Mouse (Mus musculus): ENCODE results near the gene Fam50a. TPM values are rescaled to one million over a fixed set of nuclear protein-coding genes. Genes with fewer than 3 reads are reported as not detected.

Gene Fam50a
- polyA plus RNA-seq, 1 experiment from 2014 or later, result 66.6 TPM

DNA sequence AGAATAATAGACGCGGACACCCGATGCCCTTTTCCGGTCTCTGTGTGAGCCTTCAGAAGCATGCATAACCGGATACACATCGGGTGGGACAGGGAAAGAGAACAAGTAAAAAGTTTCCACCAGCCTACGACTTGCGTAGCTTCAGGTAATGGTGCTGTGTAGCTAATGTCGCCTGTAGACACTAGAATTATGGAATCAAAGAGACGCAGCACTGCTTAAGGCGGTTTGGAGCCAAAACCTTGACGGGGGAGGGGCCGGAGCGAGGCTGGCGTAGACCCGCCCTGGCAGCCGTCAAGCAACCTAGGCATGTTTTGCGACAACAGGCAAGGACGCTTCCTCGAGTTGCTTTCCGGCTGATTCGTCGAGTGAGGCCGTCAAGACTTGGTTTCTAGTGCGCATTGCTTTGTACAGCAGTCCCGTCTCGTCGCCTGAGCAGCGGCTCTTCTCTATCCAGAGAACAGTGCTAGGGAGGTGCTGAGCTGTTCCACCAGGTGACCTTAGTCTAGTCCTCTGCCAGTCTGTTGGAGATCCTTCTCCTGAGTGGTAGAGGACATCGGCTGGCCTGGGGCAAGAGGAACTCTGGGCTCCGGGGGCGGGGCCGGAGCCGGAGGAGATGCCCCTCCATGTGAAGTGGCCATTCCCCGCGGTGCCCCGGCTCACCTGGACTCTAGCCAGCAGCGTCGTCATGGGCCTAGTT is 30.3 kb upstream of the Fam50a start:
- ATAC-seq (ENCODE audit: insufficient number of reproducible peaks, low FRiP score, low TSS enrichment, low read depth), result peak; percentile 76
- H3K36me3 ChIP-seq, result no peaks in the 10 kb centered on the region
- no peaks in the 10 kb centered on the region for H3K9me3 ChIP-seq (replicated peaks)
- no peaks in the 10 kb centered on the region for H3K27me3 ChIP-seq
- peak overlapping the region; percentile 59 for H3K4me3 ChIP-seq (replicated peaks)
- H3K9ac ChIP-seq, result peak overlapping the region; percentile 57
- peaks cover 7% of the 10 kb centered on the region; the same call in 1 of the 2 replicates for H3K4me1 ChIP-seq
- 20% methylated on average over 39 of the region's 39 CpGs for WGBS
- peak overlapping the region; percentile 62 for H3K4me2 ChIP-seq (replicated peaks)
- peak overlapping the region; percentile 91 for H3K27ac ChIP-seq (replicated peaks)

DNA sequence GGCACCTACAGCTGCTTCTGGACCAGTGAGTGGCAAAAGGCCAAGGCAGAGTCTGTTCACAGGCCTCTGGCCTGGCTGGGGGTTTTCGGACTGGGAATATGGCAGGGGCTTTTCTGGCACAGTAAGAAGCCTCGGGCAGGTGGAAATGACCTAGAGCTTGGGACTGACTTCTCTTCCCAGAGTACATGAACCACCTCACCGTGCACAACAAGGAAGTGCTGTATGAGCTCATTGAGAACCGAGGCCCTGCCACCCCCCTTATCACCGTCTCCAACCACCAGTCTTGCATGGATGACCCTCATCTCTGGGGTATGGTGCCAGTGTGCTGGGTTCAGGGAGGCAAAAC is 29.8 kb upstream of the Fam50a start:
- peak overlapping the region; percentile 91 for H3K27ac ChIP-seq (replicated peaks)
- no peak for ATAC-seq (ENCODE audit: insufficient number of reproducible peaks, low FRiP score, low TSS enrichment, low read depth)
- H3K36me3 ChIP-seq, result 0 out of 2 replicates have a peak, but pooled peaks cover 3% of the 10 kb centered on the region
- peaks cover 7% of the 10 kb centered on the region; the same call in 1 of the 2 replicates for H3K4me1 ChIP-seq
- H3K9me3 ChIP-seq (replicated peaks), result no peaks in the 10 kb centered on the region
- WGBS, result 35% methylated on average over 5 of the region's 5 CpGs
- peak overlapping the region; percentile 62 for H3K4me2 ChIP-seq (replicated peaks)
- H3K9ac ChIP-seq, result peak overlapping the region; percentile 57
- no peaks in the 10 kb centered on the region for H3K27me3 ChIP-seq
- H3K4me3 ChIP-seq (replicated peaks), result peak overlapping the region; percentile 59

DNA sequence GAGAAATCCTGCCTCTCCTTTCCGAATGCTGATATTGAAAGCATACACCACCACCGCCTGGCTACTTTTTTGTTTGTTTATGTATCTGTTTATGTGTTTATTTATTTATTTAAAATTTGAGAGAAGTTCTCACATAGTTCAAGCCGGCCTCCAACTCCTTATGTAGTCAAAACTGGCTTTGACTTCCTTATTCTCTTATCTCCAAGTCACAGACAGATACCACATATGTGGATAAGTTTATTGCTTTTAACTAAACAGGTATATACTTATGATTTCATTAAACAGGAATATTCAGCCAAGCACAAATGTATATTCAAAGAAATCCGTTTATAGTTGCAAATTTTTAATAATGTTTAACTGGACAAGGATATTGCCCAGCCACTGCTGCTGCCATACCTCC is 19.4 kb upstream of the Fam50a start:
- no peak overlapping the region for H3K4me2 ChIP-seq (replicated peaks)
- no peaks in the 10 kb centered on the region for H3K27me3 ChIP-seq
- no peak overlapping the region for H3K27ac ChIP-seq (replicated peaks)
- H3K36me3 ChIP-seq, result no peaks in the 10 kb centered on the region
- no peak for ATAC-seq (ENCODE audit: insufficient number of reproducible peaks, low FRiP score, low TSS enrichment, low read depth)
- H3K4me3 ChIP-seq (replicated peaks), result no peak overlapping the region
- H3K9me3 ChIP-seq (replicated peaks), result no peaks in the 10 kb centered on the region
- H3K9ac ChIP-seq, result no peak overlapping the region
- H3K4me1 ChIP-seq, result no peaks in the 10 kb centered on the region
- 83% methylated on average over 4 of the region's 4 CpGs for WGBS

DNA sequence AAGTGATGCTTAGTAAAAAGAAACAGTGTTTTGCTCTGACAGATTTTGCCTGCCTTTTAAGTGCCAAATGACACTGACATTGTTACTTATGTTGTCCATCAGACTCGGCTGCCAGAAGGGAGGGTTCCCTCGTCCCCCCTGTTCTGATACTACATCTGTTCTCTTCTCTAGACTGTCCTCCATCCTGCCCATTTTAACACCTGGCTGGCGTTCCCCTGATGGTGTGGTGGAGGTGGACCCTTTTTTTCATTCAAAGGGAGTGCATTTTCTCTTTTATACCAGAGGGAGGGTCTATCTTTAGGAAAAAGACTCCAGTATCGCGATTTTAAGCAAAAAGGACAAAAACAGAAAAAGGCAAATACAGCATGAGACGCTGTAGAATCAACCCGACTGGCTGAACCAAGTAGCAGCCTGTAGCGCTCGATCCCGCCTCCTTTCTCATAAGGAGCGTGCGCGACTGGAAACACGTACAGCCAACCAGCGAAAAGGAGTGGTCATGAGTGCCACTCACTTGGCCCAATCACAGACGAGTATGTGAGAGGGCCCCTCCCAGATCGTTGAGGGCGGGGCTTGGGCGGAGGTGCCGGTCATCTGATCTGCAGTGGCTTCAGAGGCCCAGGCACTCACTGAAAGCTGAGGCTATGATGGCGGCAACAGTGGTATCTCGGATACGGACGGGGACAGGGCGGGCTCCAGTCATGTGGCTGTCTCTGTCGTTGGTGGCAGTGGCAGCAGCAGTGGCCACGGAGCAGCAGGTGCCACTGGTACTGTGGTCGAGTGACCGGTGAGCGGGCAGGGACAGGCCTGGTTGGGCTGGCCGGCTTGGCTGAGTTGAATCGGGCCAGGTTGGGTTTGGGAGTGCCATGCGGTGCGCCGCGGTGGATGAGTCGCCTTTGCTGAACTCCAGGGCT is 16.0 kb upstream of the Fam50a start, which contains the start of gene Atp6ap1:
Atp6ap1 (plus strand) TSS at position 560 of the 911 bp plus-strand sequence.
- Histone ChIP-seq H3K27ac (replicated peaks) (peak within 1 kb of the TSS; percentile 68), H3K27me3 (no peaks in the 10 kb centered on the region), H3K9me3 (replicated peaks) (no peaks in the 10 kb centered on the region), H3K9ac (peak within 1 kb of the TSS; percentile 54), H3K4me3 (replicated peaks) (peak within 1 kb of the TSS; percentile 63), H3K4me2 (replicated peaks) (peak within 1 kb of the TSS; percentile 53), H3K36me3 (peaks cover 1% of the 10 kb centered on the region; the same call in 1 of the 2 replicates), H3K4me1 (no peaks in the 10 kb centered on the region)
- WGBS, result 17% methylated on average over 37 of the region's 37 CpGs
- ATAC-seq (ENCODE audit: insufficient number of reproducible peaks, low FRiP score, low TSS enrichment, low read depth), result peak; percentile 98

DNA sequence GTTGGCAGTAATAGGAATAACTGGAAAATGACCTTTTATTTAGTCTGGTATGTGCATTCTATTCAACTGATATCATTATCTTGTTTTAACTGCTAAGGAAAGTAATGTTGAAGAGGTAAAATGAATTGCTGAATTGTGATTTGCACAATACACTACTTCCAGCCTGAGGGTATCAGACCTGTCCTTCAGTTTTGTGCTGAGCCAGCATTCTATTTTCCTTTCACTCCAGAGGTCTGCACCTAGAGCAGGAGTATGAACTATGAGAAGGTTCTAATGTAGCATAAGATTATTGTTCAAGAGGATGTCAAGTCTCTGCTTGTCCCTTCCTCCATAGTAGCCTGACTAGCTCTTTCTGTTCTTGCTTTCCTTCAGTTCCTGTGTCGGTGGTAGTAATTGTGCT is 14.5 kb upstream of the Fam50a start:
- Histone ChIP-seq H3K36me3 (peaks cover 13% of the 10 kb centered on the region; the same call in 1 of the 2 replicates), H3K4me2 (replicated peaks) (no peak overlapping the region), H3K4me1 (no peaks in the 10 kb centered on the region), H3K9me3 (replicated peaks) (no peaks in the 10 kb centered on the region), H3K4me3 (replicated peaks) (no peak overlapping the region), H3K27ac (replicated peaks) (no peak overlapping the region), H3K27me3 (no peaks in the 10 kb centered on the region), H3K9ac (no peak overlapping the region)
- WGBS, result 72% methylated on average over 1 of the region's 1 CpGs
- ATAC-seq (ENCODE audit: insufficient number of reproducible peaks, low FRiP score, low TSS enrichment, low read depth), result no peak

DNA sequence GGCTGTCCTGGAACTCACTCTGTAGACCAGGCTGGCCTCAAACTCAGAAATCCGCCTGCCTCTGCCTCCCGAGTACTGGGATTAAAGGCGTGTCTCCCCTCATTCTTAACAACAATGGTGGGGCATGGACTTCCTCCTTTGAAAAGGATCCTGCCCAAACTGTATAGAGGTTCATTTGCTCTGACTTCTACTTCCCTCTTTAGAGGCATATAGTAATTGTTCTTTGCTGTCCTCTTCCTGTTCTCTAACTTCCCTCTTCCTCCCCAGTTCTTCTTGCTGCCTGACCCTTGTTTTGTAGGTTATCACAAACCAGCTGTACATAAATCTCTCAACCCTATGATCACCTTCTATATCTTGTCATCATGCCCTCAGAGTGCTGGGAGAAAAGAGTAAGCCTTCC is 13.1 kb upstream of the Fam50a start:
- 77% methylated on average over 3 of the region's 3 CpGs for WGBS
- ATAC-seq (ENCODE audit: insufficient number of reproducible peaks, low FRiP score, low TSS enrichment, low read depth), result no peak

DNA sequence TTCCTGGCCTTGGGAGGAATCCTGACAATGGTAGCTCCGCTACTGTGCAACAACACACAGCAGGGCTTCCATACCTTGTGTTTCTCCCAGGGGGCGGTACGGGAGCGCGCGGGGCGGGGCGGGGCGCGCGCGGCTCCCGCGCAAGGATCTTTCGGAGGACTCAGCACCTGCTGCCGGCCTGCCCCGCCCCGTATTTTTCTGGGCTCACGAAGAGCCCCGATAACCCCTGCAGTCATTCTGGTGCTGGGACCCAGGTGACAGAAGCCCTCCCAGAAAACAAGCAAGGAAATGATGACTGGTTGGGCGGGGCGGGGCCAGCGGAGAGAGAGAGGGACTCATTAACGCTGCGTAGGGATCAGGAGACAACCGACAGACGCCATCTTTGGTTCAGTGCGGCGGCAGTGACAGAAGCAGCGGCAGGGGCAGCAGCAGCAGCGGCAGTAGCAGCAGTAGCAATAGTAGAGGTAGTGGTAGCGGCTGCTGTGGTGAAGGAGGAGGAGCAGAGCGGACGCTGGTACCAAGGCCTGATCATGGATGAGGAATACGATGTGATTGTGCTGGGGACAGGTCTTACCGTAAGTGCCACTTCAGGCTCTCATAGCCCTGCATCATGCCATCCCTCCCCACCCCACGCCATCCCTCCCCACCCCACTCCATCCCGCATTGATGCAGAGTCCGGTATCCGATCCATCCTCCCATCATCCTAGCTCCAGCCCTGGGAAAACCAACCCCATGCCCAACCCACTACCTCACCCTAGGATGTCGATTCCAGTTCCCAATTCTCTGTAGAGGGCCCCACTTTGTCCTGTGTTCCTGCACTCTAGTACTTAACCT is 7.7 kb upstream of the Fam50a start, which contains the start of gene Gdi1:
Gdi1 (plus strand) TSS at position 132 of the 834 bp plus-strand sequence.
- Histone ChIP-seq H3K27me3 (no peaks in the 10 kb centered on the region), H3K4me3 (replicated peaks) (peak within 1 kb of the TSS; percentile 56), H3K9ac (peak within 1 kb of the TSS; percentile 52), H3K4me2 (replicated peaks) (peak within 1 kb of the TSS; percentile 53), H3K9me3 (replicated peaks) (no peaks in the 10 kb centered on the region), H3K36me3 (peaks cover 31% of the 10 kb centered on the region; the same call in 1 of the 2 replicates), H3K4me1 (peaks cover 2% of the 10 kb centered on the region; the same call in 1 of the 2 replicates), H3K27ac (replicated peaks) (peak within 1 kb of the TSS; percentile 90)
- peak; percentile 83 for ATAC-seq (ENCODE audit: insufficient number of reproducible peaks, low FRiP score, low TSS enrichment, low read depth)
- WGBS, result 8% methylated on average over 40 of the region's 41 CpGs

More for the DNA sequence above, 13.1 kb upstream of the Fam50a start:
- H3K9ac ChIP-seq, result no peak overlapping the region
- no peaks in the 10 kb centered on the region for H3K4me1 ChIP-seq
- no peak overlapping the region for H3K4me3 ChIP-seq (replicated peaks)
- no peak overlapping the region for H3K27ac ChIP-seq (replicated peaks)
- H3K9me3 ChIP-seq (replicated peaks), result no peaks in the 10 kb centered on the region
- H3K27me3 ChIP-seq, result no peaks in the 10 kb centered on the region
- no peak overlapping the region for H3K4me2 ChIP-seq (replicated peaks)
- peaks cover 17% of the 10 kb centered on the region; the same call in 1 of the 2 replicates for H3K36me3 ChIP-seq

DNA sequence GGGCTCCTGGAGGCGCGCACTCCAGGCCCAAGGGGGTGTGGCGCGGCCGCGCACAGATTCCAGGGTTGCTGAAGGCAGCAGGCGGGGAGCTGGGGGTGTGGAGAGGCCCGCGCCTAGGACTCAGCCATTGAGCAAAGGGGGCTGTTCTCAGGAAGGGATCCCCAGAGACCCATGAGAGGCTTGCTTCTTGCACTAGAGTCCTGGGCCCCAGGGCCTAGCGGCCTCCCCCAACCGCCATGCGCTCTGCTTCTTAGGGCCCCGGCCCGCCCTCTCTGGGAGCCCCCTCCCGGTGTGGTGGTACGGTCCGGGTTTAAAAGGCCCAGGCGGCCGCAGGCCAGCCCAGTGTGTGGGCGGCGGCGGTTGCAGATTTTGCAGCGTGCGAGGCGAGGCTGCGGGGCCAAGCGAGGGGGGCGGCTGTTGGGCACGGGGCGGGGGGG is 15.9 kb downstream of the Fam50a start, which contains the start of gene Plxna3:
Plxna3 (plus strand) TSS at position 342 of the 437 bp plus-strand sequence.
- Histone ChIP-seq H3K4me2 (replicated peaks) (peak within 1 kb of the TSS; percentile 56), H3K4me1 (peaks cover 14% of the 10 kb centered on the region; the same call in 1 of the 2 replicates), H3K27ac (replicated peaks) (peak within 1 kb of the TSS; percentile 82), H3K4me3 (replicated peaks) (peak within 1 kb of the TSS; percentile 50), H3K9ac (peak within 1 kb of the TSS; percentile 23; the same call in 1 of the 2 replicates), H3K27me3 (no peaks in the 10 kb centered on the region), H3K36me3 (no peaks in the 10 kb centered on the region), H3K9me3 (replicated peaks) (no peaks in the 10 kb centered on the region)
- ATAC-seq (ENCODE audit: insufficient number of reproducible peaks, low FRiP score, low TSS enrichment, low read depth), result peak; percentile 93
- 13% methylated on average over 20 of the region's 30 CpGs for WGBS

DNA sequence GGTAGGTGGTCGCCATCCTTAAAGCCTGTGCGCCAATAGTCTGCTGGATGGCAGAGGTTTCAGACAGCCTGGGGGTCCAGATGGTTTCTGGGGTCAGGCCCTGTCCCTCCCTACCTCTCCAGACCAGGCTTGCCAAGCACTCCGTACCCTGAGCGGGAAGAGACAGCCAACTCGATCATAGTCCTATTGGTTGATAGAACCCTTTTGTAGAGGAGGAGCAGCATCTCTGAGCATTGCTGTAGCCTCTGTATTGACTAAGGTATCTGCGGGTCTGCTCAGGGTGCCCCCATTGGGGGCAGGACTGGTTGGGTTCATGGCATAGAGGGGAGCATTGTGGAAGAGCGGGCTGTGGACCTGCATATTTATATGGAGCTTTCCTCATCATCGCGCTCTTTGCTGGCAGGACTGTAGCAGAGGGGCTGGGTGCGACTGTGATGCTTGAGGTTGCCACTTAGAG is 16.4 kb downstream of the Fam50a start:
- peaks cover 14% of the 10 kb centered on the region; the same call in 1 of the 2 replicates for H3K4me1 ChIP-seq
- WGBS, result 24% methylated on average over 10 of the region's 10 CpGs
- H3K27me3 ChIP-seq, result no peaks in the 10 kb centered on the region
- peak overlapping the region; percentile 56 for H3K4me2 ChIP-seq (replicated peaks)
- no peaks in the 10 kb centered on the region for H3K9me3 ChIP-seq (replicated peaks)
- peak overlapping the region; percentile 50 for H3K4me3 ChIP-seq (replicated peaks)
- peak overlapping the region; percentile 39 for H3K27ac ChIP-seq (replicated peaks)
- ATAC-seq (ENCODE audit: insufficient number of reproducible peaks, low FRiP score, low TSS enrichment, low read depth), result no peak
- H3K9ac ChIP-seq, result peak overlapping the region; percentile 23; the same call in 1 of the 2 replicates
- no peaks in the 10 kb centered on the region for H3K36me3 ChIP-seq

DNA sequence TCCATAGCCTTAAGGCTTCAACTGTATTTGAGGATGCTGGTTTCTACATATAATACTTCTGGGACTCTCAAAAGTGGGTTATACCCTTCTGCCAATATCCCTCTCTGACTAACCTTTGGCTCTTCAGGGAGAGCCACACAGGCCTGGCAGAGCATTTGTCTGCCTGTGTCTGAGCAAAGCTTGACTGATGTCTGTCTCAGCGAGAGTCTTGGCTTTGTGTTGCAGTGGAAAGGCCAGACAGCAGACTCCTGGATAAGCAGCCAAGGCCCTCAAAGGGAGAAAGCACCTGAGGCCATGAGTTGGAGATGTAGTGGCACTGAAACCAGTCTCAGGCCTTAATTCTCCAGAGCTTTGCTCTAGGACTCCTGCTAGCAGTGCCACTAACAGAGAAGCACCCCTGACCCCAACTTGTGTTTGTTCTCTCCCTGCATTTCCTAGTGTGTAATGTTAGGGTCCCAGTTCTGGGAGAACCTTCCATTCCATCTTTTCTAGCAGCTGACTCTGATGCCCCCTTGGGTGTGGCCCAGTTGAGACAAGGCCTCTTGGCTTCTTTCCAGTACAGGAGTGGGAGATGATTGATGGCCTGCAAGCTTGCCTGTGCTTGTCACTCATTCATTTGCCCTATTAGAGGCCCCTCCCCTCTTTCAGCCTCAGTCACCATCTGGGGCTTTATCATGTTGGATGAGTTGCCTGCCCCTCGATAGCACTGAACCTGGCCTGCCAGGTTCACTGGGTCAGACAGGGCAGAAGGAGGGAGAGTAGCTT is 17.5 kb downstream of the Fam50a start:
- Histone ChIP-seq H3K9ac (no peak overlapping the region), H3K36me3 (no peaks in the 10 kb centered on the region), H3K9me3 (replicated peaks) (no peaks in the 10 kb centered on the region), H3K4me2 (replicated peaks) (peak overlapping the region; percentile 56), H3K27ac (replicated peaks) (peak overlapping the region; percentile 48; the same call in 1 of the 2 replicates), H3K27me3 (no peaks in the 10 kb centered on the region), H3K4me3 (replicated peaks) (peak overlapping the region; percentile 50), H3K4me1 (peaks cover 14% of the 10 kb centered on the region; the same call in 1 of the 2 replicates)
- 27% methylated on average over 2 of the region's 2 CpGs for WGBS
- ATAC-seq (ENCODE audit: insufficient number of reproducible peaks, low FRiP score, low TSS enrichment, low read depth), result no peak

Measured in embryonic facial prominence, embryonic 15.5 days (tissue).